Mouse (Mus musculus) forebrain, embryonic 12.5 days (tissue): ENCODE measurements around the gene Acot3. TPM values are rescaled to one million over a fixed set of nuclear protein-coding genes. Genes with fewer than 3 reads are reported as not detected.

Experiments used
- ATAC-seq: fragments of 200-750 bp; cut with Nextera tagmentation; 2 replicates; pipeline ENCODE4 v1.8.0; 2017; ENCODE audit warnings: moderate TSS enrichment; ENCODE audit not compliant: low FRiP score
- H3K27ac ChIP-seq: fragments of 300-500 bp; sonication (generic); 2 replicates; pipeline ENCODE4 v1.5.1; 2016; ENCODE audit warnings: mild to moderate bottlenecking
- H3K27me3 ChIP-seq: fragments of 300-500 bp; sonication (generic); 2 replicates; pipeline ENCODE4 v1.6.1; 2016; ENCODE audit warnings: mild to moderate bottlenecking
- H3K36me3 ChIP-seq: fragments of 300-500 bp; sonication (generic); replicated peaks from 2 replicates; pipeline ENCODE4 v1.6.1; 2016; ENCODE audit warnings: mild to moderate bottlenecking
- H3K4me1 ChIP-seq: fragments of 300-500 bp; sonication (generic); 2 replicates; pipeline ENCODE4 v1.6.1; 2016
- H3K4me2 ChIP-seq: fragments of 300-500 bp; sonication (generic); 2 replicates; pipeline ENCODE4 v1.6.1; 2016; ENCODE audit warnings: mild to moderate bottlenecking, moderate library complexity
- H3K4me3 ChIP-seq: fragments of 300-500 bp; sonication (generic); replicated peaks from 2 replicates; pipeline ENCODE4 v1.5.1; 2016; ENCODE audit warnings: mild to moderate bottlenecking
- H3K9ac ChIP-seq: fragments of 300-500 bp; sonication (generic); 2 replicates; pipeline ENCODE4 v1.6.1; 2016; ENCODE audit warnings: mild to moderate bottlenecking
- H3K9me3 ChIP-seq: fragments of 300-500 bp; sonication (generic); 2 replicates; pipeline ENCODE4 v1.6.1; 2016
- WGBS: fragments of 180-500 bp; shearing (Covaris S2); methylation state at CpG from one replicate; pipeline ENCODE4 v1.1.7; 2016; 5-methylcytosine and 5-hydroxymethylcytosine counted together
- polyA plus RNA-seq: library from polyadenylated mRNA; unstranded; fragments of >200 nt; fragmentation: Nextera tagmentation; extraction: Ambion mirVana; gene quantifications from 2 replicates; pipeline ENCODE4 v1.2.1, GENCODE M21; 2016

Gene Acot3
- polyA plus RNA-seq, 1 experiment from 2014 or later: 0.33 TPM

DNA sequence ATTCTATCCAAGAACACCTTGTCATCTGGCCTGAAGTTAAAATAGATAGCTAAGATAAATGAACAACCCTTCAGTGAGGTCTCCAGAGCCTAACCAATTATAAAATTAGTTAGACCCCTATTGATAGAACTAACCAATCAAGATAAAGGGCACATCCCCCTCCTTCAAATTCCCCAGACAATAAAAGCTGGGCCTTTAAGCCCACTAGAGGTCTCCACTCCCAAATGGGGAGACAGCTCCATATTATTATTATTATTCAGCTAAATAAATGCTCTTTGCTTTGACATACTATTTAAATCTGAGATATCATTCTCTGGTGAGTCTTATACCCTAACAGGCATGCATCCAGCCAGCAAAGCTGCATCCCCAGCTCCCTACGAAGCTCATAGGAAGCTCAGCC is 58.0 kb downstream of the Acot3 start:
- no peaks in the 10 kb centered on the region for H3K9me3 ChIP-seq
- no peak for ATAC-seq
- no peak overlapping the region for H3K9ac ChIP-seq
- no peak overlapping the region for H3K27ac ChIP-seq
- no peaks in the 10 kb centered on the region for H3K36me3 ChIP-seq
- H3K4me3 ChIP-seq: no peak overlapping the region
- H3K27me3 ChIP-seq: no peaks in the 10 kb centered on the region
- H3K4me1 ChIP-seq: peaks cover 4% of the 10 kb centered on the region
- no peak overlapping the region for H3K4me2 ChIP-seq
- 74% methylated on average over 1 of the region's 1 CpGs for WGBS

Other genes with a start within 250 kb of the Acot3 start
- gene Numb, start 130.2 kb upstream of the Acot3 start, polyA plus RNA-seq: 33.2 and 33.4 TPM in 2 replicates
- 16.9 and 18.5 TPM in 2 replicates for gene Riox1, start 101.5 kb upstream of the Acot3 start, polyA plus RNA-seq
- not detected in 2 replicates for gene Heatr4, start 67.3 kb upstream of the Acot3 start, polyA plus RNA-seq
- gene Acot2, start 64.3 kb upstream of the Acot3 start, polyA plus RNA-seq: 10.3 and 11.7 TPM in 2 replicates
- 41.0 and 45.4 TPM in 2 replicates for gene Acot1, start 42.7 kb upstream of the Acot3 start, polyA plus RNA-seq
- 0.15 and 0.33 TPM in 2 replicates for gene Acot4, start 13.8 kb upstream of the Acot3 start, polyA plus RNA-seq
- not detected in 2 replicates for gene Gm49366, start 13.2 kb upstream of the Acot3 start, polyA plus RNA-seq
- not detected in 2 replicates for gene Acot5, start 17.2 kb downstream of the Acot3 start, polyA plus RNA-seq
- gene Acot6, start 48.5 kb downstream of the Acot3 start, polyA plus RNA-seq: 0.97 and 1.0 TPM in 2 replicates
- 6.8 and 7.8 TPM in 2 replicates for gene Dnal1, start 62.2 kb downstream of the Acot3 start, polyA plus RNA-seq
- 2.8 and 3.4 TPM in 2 replicates for gene Pnma1, start 96.3 kb downstream of the Acot3 start, polyA plus RNA-seq
- gene Elmsan1, start 166.7 kb downstream of the Acot3 start, polyA plus RNA-seq: 6.8 and 7.8 TPM in 2 replicates
- 15.3 and 16.4 TPM in 2 replicates for gene Ptgr2, start 233.1 kb downstream of the Acot3 start, polyA plus RNA-seq